Mouse (Mus musculus) mesoderm, embryonic 11.5 days (tissue): Measurements from ENCODE around the gene Reln.

Experiments
- DNase-seq: peaks from one replicate; pipeline ENCODE4 v3.0.0-alpha.2; 2012; ENCODE audit warnings: low read depth, low spot score

Gene Reln

DNA sequence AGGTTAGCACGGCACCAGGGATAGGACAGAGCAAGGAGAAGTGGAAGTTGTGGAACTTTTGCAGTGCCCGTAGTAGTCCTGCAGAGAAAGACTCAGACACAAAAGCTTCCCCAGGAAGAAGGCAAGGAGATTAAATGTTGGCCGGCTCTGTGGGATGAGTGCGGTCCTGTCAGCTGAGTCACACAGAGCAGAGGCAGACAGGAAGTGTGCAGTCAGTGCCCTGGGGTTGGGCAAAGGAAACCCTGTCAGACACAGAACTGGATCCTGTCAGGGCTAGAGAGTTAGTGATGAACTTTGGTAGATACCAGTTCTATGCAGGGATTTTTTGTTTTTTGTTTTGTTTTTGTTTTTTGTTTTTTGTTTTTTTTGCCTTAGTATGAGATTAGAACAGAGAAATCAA, 120.0 kb downstream of the Reln start:
- DNase-seq: no peak

GRCm38 (mm10) chr5:22223940-22224339, 120.6 kb downstream of the Reln start:
- DNase-seq: no peak

DNA sequence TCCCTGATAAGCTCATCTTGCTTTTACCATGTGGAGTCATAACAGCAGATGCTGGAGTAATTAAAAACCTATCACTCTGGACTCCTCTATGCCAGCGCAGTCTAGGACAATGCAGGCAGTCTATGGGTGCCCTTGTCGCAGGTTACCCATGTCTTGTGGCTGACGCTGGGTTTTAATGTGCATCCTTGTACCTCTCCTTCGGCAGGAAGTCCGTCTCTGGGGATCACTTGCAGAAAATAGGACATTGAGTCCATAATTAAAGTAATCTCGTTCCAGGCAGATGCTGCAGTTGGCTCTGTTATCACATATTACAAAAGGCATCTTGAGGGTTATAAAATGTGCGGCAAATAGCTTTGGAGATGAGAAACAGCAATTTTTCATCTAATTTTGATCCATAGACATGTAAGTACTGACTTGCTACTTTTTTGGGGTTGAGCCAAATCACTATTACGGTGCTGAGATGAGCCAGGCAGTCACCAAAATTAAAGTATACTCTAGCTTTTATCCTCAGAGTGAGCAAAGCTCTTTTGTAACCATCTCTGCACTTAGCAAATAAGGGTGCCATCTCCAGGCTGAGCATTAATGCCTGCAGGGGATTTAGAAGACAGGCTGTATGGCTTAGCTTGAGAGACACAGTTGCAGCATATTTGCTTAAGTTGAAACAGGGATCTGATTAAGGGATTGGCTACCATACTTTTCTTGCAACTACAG, 136.0 kb downstream of the Reln start:
- DNase-seq: no peak

DNA sequence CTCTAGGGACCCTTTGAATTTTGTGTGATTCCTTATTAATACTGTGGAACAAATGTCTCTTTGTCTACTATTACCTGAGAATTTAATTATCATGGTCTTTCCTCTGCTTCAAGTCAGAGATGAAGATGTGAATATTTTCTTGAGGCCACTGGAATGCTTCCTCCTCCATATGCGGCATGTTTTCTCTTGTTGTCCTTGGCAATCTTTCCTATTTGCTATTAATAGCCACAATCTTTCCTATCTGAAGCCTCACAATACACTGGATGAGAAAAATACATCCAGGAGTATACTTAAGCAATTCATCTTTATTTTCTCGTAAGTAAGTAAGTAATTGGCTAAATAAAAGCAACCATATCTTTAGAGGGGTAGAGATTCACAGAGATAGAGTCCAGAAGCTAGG, 146.6 kb downstream of the Reln start:
- DNase-seq: no peak

DNA sequence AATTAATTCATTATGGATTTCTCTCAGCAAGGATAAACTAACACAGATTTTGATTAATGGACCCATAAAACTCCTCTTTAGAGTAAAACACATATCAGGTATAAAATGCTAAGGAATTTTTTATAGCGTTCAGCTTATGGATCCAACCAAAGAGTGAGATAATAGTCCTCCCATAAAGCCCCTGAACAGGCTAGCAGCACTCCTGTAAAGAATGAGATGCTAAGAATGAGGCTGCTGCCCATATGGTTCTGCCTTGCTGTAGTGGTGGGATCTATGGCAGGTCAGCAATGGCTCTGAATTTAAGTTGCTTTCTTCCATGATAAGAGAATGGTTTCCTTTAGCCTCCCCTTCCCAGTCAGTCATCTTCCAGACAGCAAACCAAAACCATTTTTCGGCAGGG, 147.6 kb downstream of the Reln start:
- DNase-seq: no peak

DNA sequence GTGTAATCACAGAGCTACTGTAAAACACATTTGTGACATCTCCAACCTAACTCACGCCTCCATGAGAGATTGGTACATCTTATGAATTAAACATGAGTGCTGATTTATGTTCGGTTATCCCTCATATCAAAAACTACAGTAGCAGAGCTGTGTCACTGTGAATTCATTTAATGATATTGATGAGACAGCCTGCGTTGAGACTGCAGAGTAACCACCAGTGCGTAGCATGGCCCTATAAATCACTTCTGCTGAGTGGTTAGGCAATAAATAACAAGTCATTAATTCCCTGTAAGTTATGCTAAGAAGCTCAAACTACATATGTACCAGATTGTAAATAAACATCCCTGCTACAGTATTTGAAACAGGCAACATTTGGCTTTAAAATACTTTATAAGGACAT, 148.0 kb downstream of the Reln start:
- peak; percentile 56 for DNase-seq

- no peak for DNase-seq
Observed at GRCm38 (mm10) chr5:22195352-22195941, 149.1 kb downstream of the Reln start.

DNA sequence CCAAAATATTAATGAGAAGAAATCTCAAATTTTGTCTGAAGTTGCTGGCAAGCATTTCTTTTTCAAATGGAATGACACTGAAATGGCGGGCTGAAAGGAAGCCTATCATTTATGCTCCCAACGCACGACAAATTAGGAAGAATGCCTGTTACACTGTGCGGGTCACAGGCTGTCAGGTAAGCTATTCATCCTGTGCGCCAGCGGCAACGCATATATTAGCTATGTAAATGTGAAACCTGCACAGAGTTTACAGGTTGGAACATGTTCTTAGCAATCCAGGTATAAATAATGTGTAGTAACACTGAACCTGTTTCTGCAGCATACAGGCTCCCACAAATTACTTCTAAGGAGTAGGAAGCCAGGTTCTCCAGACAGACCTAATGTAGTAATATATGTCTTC, 152.7 kb downstream of the Reln start:
- no peak for DNase-seq

GRCm38 (mm10) chr5:22190333-22190732, 154.2 kb downstream of the Reln start:
- DNase-seq: no peak

- no peak for DNase-seq
Observed at GRCm38 (mm10) chr5:22187599-22187998, 156.9 kb downstream of the Reln start.

DNA sequence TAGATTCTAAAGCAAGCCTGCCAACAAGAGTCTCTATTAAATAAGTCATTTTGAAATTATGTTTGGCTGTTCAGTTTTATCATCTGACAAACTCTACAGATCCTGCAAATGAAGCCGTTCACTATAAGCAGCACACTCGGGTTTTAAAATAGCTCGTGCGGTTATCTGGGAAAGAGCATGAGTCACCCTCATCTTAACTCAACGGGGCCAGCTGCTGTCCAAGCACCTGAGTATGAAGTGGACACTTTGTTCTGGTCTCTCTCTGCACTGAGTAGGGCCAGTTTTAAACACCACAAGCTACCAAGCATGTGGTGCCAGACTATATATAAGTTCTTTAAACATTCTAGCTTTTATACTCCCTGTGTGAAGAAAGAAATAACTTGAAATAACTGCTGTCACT, 168.0 kb downstream of the Reln start:
- no peak for DNase-seq

- no peak for DNase-seq
Observed at GRCm38 (mm10) chr5:22171336-22171735, 173.2 kb downstream of the Reln start.

GRCm38 (mm10) chr5:22164060-22164934, 180.2 kb downstream of the Reln start:
- peak; percentile 54 for DNase-seq

- DNase-seq: peak; percentile 61
Observed at GRCm38 (mm10) chr5:22160935-22161334, 183.6 kb downstream of the Reln start.

DNA sequence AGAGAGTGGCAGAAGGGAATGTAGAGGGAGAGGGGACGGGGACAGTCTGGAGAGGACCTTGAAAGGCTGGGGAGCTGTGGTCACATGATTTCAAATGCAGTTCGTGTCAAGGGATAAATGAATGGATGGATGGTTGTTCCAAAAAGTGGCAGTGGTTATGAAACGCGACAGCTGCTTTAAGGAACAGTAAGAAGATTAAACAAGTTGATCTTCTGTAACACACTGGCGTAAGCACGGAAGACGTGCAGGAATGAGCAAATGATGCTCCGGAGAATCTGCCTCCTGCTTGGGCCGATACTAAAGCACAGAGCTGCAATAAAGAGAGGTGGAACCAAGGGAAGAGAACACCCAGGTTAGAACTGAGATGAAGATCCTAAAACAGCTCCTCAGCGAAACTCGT, 185.7 kb downstream of the Reln start:
- DNase-seq: no peak

- no peak for DNase-seq
Observed at GRCm38 (mm10) chr5:22153601-22154000, 190.9 kb downstream of the Reln start.

GRCm38 (mm10) chr5:22141821-22142220, 202.7 kb downstream of the Reln start:
- DNase-seq: no peak

DNA sequence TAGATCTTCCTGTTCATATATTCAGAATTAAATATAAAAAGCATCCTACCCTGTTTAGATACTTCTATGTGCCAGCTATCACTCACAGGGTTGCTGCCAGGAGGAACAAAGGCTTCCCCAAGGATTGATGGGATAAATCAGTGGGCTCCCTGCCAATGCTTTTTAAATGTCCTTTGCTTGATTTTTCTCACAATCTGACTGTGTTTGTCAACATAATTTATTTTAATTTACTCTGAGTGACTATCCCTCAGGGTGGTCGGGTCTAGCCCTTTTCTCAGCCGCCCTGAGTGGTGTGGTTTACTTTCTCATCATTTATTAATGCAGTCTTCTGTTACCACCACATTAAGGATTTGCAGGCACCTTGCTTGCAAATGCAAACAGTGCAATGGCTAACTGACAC, 205.5 kb downstream of the Reln start:
- no peak for DNase-seq

DNA sequence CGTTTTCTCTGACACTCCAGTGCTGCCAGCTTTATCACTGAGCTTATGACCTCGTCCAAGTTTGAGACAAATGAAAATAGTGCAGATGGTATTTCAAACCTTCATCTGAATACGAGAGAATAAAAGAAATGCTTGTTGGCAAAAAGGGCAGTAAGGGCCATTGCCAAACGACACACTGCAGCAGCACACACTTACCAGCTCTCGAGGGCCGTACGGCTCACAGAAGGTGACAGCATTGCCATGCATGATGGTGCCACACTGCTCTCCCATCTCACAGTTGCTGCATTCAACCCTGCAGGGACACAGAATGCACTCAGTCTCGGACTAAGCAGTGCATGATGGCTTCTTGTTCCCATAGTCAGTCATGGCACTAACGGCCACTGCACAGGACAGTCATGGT, 210.1 kb downstream of the Reln start:
- DNase-seq: no peak

DNA sequence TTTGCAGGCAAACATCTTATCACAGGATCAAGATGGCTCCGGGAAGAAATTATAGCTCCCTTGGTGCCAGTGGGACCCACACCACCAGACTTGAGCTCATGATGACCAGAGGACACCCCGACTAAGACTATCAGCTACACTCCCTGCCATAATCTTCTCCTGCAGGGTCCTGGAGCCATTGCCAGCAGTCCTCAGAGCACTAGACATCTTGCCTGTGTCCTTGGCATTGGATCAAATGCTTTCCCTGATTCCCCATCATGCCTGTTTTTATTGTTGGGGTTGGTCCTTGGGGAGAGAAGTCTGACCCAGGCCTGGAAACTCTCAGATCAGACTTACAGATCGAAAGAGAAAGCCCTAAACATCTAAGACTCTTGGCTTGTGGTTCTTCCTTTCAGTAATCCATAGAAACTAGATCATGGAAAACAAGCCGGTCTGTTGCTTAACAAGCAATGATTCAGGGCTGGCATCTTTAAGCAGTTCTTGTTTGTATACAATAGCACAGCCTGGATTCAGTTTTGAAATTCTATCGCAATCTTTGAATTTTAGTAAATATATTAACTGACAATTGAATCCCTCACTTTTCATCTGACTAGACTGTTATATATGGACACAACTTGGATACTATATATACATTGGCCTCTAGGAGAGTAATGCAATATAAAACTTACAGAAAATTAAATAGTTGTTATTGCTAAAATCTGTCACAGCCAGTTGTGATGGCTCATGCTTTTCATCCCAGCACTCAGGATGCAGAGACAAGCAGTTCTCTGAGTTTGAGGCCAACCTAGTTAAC, 212.6 kb downstream of the Reln start:
- DNase-seq: no peak

DNA sequence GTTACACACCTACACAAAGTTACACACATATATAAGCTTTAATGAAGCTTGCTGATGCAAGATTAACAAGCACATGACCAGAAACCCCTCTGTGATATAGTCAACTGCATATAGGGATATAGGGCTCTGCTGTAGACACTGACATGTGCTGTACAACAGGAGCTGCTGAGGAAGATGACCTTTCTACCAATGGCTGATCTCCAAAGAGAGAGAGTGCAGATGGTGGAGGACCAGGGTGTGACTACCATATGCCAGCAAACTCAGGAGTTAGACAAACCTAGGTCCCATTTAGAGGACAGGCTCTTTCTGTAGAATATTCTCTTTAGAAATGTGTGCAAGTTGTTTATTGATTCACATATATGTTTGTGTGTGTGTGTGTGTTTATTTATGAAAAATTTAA, 216.9 kb downstream of the Reln start:
- no peak for DNase-seq

DNA sequence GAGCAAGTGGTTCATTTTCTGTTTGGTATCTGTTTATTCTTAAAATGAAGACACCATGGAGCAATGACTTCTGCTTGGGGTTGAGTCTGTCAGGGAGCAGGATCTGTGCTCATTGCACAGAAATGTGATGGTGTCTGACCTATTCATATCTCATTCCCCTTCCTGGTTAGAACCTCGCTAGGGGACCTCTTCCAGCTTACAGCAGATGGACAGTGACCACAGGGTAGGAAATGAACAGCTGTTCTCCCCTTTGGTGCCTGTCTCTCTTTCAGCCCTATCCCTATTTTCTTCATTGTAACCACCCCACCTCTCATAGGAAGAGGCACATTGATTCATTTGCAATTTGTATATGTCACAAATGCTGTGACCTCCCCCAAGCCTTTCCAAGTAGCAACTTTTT, 225.2 kb downstream of the Reln start:
- no peak for DNase-seq
